Mouse (Mus musculus) brain, embryonic 14.5 days (tissue): Measurements from ENCODE around the gene Hsd17b2. TPM values are rescaled to one million over a fixed set of nuclear protein-coding genes. Genes with fewer than 3 reads are reported as not detected.
A peak's percentile ranks its signal among the peaks of the same experiment; 100 is the strongest.

Source experiments
- DNase-seq: peaks from one replicate; pipeline ENCODE4 v3.0.0-alpha.2; 2011; ENCODE audit warnings: low read depth
- CTCF ChIP-seq: fragments of 200-500 bp; IDR thresholded peaks from 2 replicates; pipeline ENCODE4 v1.5.1; 2012; ENCODE audit warnings: inconsistent platforms, mild to moderate bottlenecking, moderate library complexity, borderline replicate concordance; ENCODE audit not compliant: insufficient read depth, insufficient read length; ENCODE audit errors: extremely low read depth
- POLR2A ChIP-seq: fragments of 200-500 bp; IDR thresholded peaks from 2 replicates; pipeline ENCODE4 v1.6.1; 2012; ENCODE audit warnings: mild to moderate bottlenecking, inconsistent platforms, borderline replicate concordance; ENCODE audit not compliant: poor library complexity, insufficient read depth, insufficient read length, severe bottlenecking; ENCODE audit errors: extremely low read depth
- polyA plus RNA-seq: library from polyadenylated mRNA; depleted of rRNA; stranded (reverse); fragments of >200 nt; gene quantifications from 2 replicates; pipeline ENCODE4 v1.2.3, GENCODE M21; 2012; rRNA removed

Gene Hsd17b2
- 0.08 TPM in 1 of 2 replicates, not detected in the other for polyA plus RNA-seq

- DNase-seq = peak; percentile 60
- TF ChIP-seq CTCF (no peak), POLR2A (no peak)
Measured at GRCm38 (mm10) chr8:117701859-117702258, at the start of gene Hsd17b2. Gene Hsd17b2, plus strand, starts transcription at chr8:117701904.

GRCm38 (mm10) chr8:117652318-117652717, 49.4 kb upstream of the Hsd17b2 start:
- DNase-seq = no peak

DNA sequence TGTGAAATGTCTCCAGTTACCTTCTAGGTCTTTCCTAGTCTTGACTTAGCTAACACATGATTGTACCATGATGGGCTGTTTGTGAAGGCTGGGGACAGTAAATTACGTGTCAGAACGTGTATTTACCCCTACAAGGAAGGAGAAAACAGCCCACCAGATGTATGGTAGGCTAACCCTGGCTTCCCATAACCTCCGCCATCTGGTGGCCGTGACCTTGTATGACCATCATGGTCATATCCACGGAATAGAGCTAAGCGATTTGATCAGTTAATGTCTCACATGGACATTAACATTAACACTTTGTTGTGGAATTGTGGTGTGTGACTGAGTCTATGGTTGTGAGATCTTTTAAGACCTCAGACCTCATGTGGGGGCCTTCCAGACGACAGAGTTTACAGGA, 42.7 kb upstream of the Hsd17b2 start:
- TF ChIP-seq POLR2A (no peak), CTCF (peak; percentile 13; the same call in 1 of the 2 replicates)
- DNase-seq = no peak

More at GRCm38 (mm10) chr8:117652318-117652717, 49.4 kb upstream of the Hsd17b2 start:
- no peak for TF ChIP-seq POLR2A
- no peak for TF ChIP-seq CTCF

GRCm38 (mm10) chr8:117660358-117661031, 41.2 kb upstream of the Hsd17b2 start:
- DNase-seq = peak; percentile 89
- TF ChIP-seq CTCF (no peak), POLR2A (no peak)

DNA sequence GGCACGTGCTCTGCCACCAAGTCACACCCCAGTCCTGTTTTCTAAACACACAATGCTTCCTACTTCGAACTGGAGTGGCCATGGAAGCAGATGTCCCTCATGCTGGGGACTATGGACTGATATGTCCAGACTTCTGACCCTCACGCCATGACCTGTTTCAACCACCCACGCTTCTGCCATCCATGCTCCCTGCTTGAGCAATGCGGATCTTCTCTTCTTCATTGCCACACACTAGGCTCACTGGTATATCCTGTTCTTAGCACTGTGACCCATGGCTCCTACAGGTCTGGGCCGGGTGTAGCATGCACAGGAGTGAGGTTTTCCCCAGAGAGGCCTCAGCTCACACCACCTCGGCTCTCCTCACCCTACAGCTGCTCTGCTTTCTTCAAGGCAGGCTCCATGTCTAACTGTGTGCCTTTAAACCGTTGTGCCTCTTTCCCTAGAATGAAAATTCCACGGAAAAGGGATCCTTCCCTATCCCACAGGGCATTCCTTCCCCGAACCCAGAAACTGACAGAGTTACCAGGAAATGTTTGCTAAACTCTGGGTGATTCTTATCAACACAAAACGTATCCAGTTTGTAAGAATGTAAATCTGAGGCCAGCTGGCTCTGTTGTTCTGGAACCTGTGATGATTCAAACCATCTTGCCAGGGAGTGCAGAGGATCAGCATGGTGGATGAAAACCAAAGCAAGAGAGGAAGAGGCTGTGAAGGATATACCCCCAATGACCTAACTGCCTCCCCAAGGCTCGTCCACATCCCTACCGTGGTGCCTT, 34.2 kb upstream of the Hsd17b2 start:
- no peak for DNase-seq
- TF ChIP-seq POLR2A (no peak), CTCF (no peak)

DNA sequence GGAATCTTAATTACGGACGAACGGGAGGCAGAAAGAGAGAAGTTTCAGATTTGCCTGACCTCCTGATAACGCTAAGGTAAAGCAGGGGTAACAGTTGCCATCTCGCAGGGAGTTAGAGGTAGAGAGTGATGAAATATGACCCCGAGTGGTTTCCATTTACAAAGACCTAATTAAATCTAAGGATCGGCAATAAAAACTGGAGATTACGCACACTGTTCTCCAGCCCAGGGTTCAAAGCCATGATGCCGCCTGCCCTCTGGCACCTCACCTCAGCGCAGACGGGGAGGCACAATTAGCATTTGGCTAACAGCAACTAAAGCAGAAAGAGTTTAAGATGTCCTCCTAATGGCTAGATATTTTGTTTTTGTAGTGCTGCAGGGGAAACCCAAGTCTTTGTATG, 31.2 kb upstream of the Hsd17b2 start:
- DNase-seq = no peak

GRCm38 (mm10) chr8:117672558-117672957, 29.1 kb upstream of the Hsd17b2 start:
- TF ChIP-seq CTCF (no peak), POLR2A (no peak)

More for the DNA sequence above, 31.2 kb upstream of the Hsd17b2 start:
- no peak for TF ChIP-seq POLR2A
- no peak for TF ChIP-seq CTCF

DNA sequence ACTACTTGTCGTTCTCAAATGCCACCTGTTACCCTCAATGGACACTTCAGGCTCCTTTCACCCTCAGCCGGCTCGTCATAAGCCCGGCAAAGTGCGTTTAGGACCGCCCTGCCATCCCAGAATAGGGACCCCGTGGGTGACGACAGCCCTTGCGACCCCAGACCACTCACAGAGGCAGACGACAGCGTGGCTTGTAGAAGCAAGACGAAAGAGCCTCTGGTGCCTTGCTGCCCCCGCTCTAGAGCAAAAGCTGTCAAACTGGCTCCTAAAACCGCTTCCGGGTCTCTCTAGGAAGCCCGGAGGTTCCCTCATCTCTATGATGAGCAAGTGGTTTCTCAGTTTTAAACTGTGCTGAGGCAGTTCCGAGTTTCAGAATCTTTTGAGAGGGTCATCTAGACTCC, 28.3 kb upstream of the Hsd17b2 start, which contains the start of gene Sdr42e1:
Gene Sdr42e1 (minus strand): TSS at position 260 of the 401 bp plus-strand sequence.
- peak; percentile 64 for DNase-seq
- no peak for TF ChIP-seq POLR2A
- TF ChIP-seq CTCF = no peak

More at GRCm38 (mm10) chr8:117672558-117672957, 29.1 kb upstream of the Hsd17b2 start:
- DNase-seq = no peak

DNA sequence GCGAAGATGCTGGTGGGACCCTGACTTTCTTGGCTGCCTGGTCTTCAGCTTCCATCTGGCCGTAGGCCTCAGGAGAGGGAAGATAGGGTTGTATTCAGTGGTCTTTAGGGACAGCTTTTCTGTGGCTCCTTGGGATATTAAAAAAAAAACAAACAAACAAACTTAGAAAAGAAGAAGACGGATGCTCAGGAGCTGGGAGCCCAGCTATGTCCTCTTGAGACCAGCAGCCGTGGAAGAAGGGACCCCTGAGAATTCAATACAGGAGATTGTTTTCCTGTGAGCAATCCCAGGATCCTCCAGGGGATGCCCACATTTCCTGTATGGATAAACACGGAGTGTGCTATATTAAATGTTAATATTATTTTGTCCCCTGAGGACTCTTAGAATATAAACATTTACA, 26.5 kb upstream of the Hsd17b2 start:
- no peak for DNase-seq
- TF ChIP-seq POLR2A (no peak), CTCF (no peak)

GRCm38 (mm10) chr8:117676460-117676859, 25.2 kb upstream of the Hsd17b2 start:
- DNase-seq = no peak
- TF ChIP-seq CTCF = no peak
- TF ChIP-seq POLR2A = no peak

GRCm38 (mm10) chr8:117677011-117677410, 24.7 kb upstream of the Hsd17b2 start:
- DNase-seq = no peak
- no peak for TF ChIP-seq POLR2A
- no peak for TF ChIP-seq CTCF

DNA sequence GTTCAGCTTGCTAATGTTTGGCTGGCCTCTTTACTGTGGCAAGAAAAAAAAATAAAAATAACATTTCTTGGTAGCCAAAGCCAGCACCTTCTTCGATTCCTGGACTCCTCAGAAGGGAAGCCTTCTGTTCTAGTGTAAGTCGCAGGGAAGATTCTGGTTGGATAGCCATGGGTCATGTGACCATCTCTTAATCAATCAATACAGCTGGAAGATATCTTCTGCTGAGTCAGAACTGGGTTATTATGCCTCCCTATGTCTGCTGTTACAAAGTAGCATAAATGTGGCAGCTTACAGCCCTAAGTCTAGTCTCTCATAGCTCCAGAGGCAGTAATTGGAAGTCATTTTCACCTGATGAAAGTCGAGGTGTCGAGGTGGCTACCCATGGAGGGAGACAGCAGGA, 23.1 kb upstream of the Hsd17b2 start:
- TF ChIP-seq CTCF (no peak), POLR2A (no peak)
- no peak for DNase-seq

DNA sequence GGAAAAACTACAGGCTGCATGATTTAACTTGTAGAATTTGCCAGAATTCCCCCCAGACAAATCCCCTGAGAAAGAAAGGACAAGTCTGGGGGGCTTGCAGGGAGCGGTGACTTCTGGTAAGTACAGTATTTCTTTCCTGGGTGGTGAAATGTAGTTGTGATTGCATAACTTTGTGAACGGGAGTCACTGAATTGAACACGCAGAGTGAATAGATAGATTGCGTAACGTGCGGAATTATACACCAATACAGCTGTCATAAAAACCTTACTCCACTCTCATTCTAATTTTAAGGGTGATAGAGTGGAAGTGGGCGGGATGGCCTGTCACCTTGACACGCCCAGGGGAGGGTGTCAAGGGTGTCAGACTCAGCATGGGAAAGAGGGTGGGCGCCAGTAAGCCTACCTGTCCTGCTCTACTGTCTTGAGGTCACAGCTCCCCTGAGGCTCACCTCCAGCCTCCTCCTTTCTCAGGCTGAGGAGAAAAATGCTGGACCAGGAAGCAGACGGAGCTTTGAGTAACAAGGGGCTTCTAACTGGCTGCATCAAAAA, 17.7 kb upstream of the Hsd17b2 start:
- DNase-seq = no peak
- TF ChIP-seq POLR2A (no peak), CTCF (no peak)
